ENCODE assay signal across 23 mouse cellular contexts in the genomic region with DNA sequence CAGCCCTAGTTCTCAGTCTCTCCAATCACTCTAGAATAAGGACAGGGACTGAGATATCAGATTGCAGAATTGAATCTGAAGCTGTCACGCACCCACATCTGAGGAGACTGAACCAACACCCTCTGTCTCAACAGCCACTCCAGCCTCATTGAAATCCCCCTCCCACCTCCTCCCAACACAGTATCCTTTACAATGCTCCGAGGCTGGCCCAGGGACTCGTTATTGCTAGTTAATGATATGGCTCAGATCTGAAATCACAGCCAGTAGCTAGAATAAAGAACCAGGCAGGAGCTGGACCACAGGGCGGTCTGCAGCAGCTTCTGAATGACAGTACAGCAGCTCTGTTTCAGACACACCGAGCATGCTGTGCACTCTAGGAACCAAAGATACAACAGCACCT. TPM values are rescaled to one million over a fixed set of nuclear protein-coding genes. Genes with fewer than 3 reads are reported as not detected.
DNase-seq lines count a peak whose midpoint lies in the region; ATAC-seq lines count a peak whose summit lies in the region.
"Had no signal": no experiment of that assay in that cellular context is flagged by ENCODE, and none has a peak within 500 bp of the region (broad histone marks: within the 10 kb centered on the region; RNA-seq: fewer than 3 reads in every experiment).

No protein-coding gene starts in this region.

- H3K27me3 ChIP-seq in midbrain, embryonic 10.5 days (ENCODE audit: low read depth, poor library complexity, severe bottlenecking): peaks cover 53% of the 10 kb centered on the region
- peaks cover 2% of the 10 kb centered on the region; the same call in 1 of the 2 replicates for H3K27me3 ChIP-seq in midbrain, embryonic 15.5 days (replicated peaks)
- peaks cover 8% of the 10 kb centered on the region for H3K27me3 ChIP-seq in neural tube, embryonic 13.5 days
- no peaks in the 10 kb centered on the region for H3K27me3 ChIP-seq in forebrain, embryonic 15.5 days
- H3K27me3 ChIP-seq: intestine, embryonic 15.5 days had no signal

- no peaks in the 10 kb centered on the region for H3K36me3 ChIP-seq in midbrain, embryonic 10.5 days
- H3K36me3 ChIP-seq in midbrain, embryonic 15.5 days (replicated peaks): no peaks in the 10 kb centered on the region
- no peaks in the 10 kb centered on the region for H3K36me3 ChIP-seq in neural tube, embryonic 13.5 days
- no peaks in the 10 kb centered on the region for H3K36me3 ChIP-seq in forebrain, embryonic 15.5 days
- H3K36me3 ChIP-seq: heart, embryonic 12.5 days; heart, embryonic 15.5 days; hindbrain, embryonic 10.5 days; hindbrain, embryonic 13.5 days; intestine, embryonic 15.5 days had no signal

- H3K4me2 ChIP-seq in midbrain, embryonic 15.5 days: no peak overlapping the region
- H3K4me2 ChIP-seq in neural tube, embryonic 13.5 days: no peak overlapping the region
- no peak overlapping the region for H3K4me2 ChIP-seq in forebrain, embryonic 15.5 days (replicated peaks)
- H3K4me2 ChIP-seq: heart, embryonic 12.5 days; heart, embryonic 15.5 days; hindbrain, embryonic 13.5 days; intestine, embryonic 15.5 days had no signal

- H3K27ac ChIP-seq in midbrain, embryonic 10.5 days (replicated peaks): 0 out of 2 replicates have a peak overlapping the region, but pooled peaks have one; percentile 30
- H3K27ac ChIP-seq in midbrain, embryonic 15.5 days: no peak overlapping the region; the same call in 1 of the 2 replicates
- peak overlapping the region; percentile 6; the same call in 1 of the 2 replicates for H3K27ac ChIP-seq in neural tube, embryonic 13.5 days (replicated peaks)
- no peak overlapping the region; the same call in 1 of the 2 replicates for H3K27ac ChIP-seq in forebrain, embryonic 15.5 days (replicated peaks)
- H3K27ac ChIP-seq: heart, embryonic 15.5 days; hindbrain, embryonic 10.5 days; hindbrain, embryonic 13.5 days; intestine, embryonic 15.5 days had no signal

- H3K9ac ChIP-seq in midbrain, embryonic 15.5 days: no peak overlapping the region
- no peak overlapping the region for H3K9ac ChIP-seq in neural tube, embryonic 13.5 days
- no peak overlapping the region for H3K9ac ChIP-seq in forebrain, embryonic 15.5 days (replicated peaks)
- H3K9ac ChIP-seq: heart, embryonic 12.5 days; heart, embryonic 15.5 days; hindbrain, embryonic 13.5 days; intestine, embryonic 15.5 days had no signal

- no peaks in the 10 kb centered on the region for H3K9me3 ChIP-seq in midbrain, embryonic 10.5 days (replicated peaks)
- H3K9me3 ChIP-seq in midbrain, embryonic 15.5 days: no peaks in the 10 kb centered on the region
- no peaks in the 10 kb centered on the region for H3K9me3 ChIP-seq in neural tube, embryonic 13.5 days
- no peaks in the 10 kb centered on the region for H3K9me3 ChIP-seq in forebrain, embryonic 15.5 days
- H3K9me3 ChIP-seq: heart, embryonic 12.5 days; heart, embryonic 15.5 days; hindbrain, embryonic 10.5 days; hindbrain, embryonic 13.5 days; intestine, embryonic 15.5 days had no signal

- no peak overlapping the region for H3K4me3 ChIP-seq in midbrain, embryonic 10.5 days
- H3K4me3 ChIP-seq in midbrain, embryonic 15.5 days: no peak overlapping the region
- no peak overlapping the region for H3K4me3 ChIP-seq in neural tube, embryonic 13.5 days
- no peak overlapping the region for H3K4me3 ChIP-seq in forebrain, embryonic 15.5 days
- H3K4me3 ChIP-seq: heart, embryonic 12.5 days; heart, embryonic 15.5 days; hindbrain, embryonic 10.5 days; hindbrain, embryonic 13.5 days; intestine, embryonic 15.5 days had no signal

- 67% methylated on average over 5 of the region's 5 CpGs for WGBS in midbrain, embryonic 10.5 days
- WGBS in midbrain, embryonic 15.5 days: 26% methylated on average over 5 of the region's 5 CpGs
- 30% methylated on average over 5 of the region's 5 CpGs for WGBS in neural tube, embryonic 13.5 days
- 11% methylated on average over 5 of the region's 5 CpGs for WGBS in forebrain, embryonic 15.5 days

- no peak for ATAC-seq in midbrain, embryonic 15.5 days (replicated peaks)
- ATAC-seq in neural tube, embryonic 13.5 days (ENCODE audit: low read depth): no peak
- peak; percentile 44; the same call in 1 of the 2 replicates for ATAC-seq in forebrain, embryonic 15.5 days (replicated peaks)
- ATAC-seq: CD4-positive, CD25-positive, alpha-beta regulatory T cell, adult 4 months; hindbrain, embryonic 16.5 days; intestine, embryonic 15.5 days had no signal

- DNase-seq in midbrain, embryonic 10.5 days (ENCODE audit: low spot score): no peak
- no peak for DNase-seq in neural tube, embryonic 10.5 days (ENCODE audit: extremely low spot score, low spot score)
- DNase-seq in cerebellum, postnatal 10 days: no peak
- no peak for DNase-seq in kidney, adult 8-10 months
- DNase-seq: adrenal gland, adult 2 months; adrenal gland, postnatal 14 days; cerebellum, adult 11-12 months; cerebellum, adult 8-10 months; cerebellum, postnatal 14 days; gastrocnemius, postnatal 25 days; heart, adult 18-20 months; heart, postnatal 10 days; heart, postnatal 36 days had no signal

- peaks cover 33% of the 10 kb centered on the region for H3K4me1 ChIP-seq in midbrain, embryonic 10.5 days
- H3K4me1 ChIP-seq in midbrain, embryonic 15.5 days: peaks cover 32% of the 10 kb centered on the region
- H3K4me1 ChIP-seq in neural tube, embryonic 13.5 days (replicated peaks): peaks cover 31% of the 10 kb centered on the region
- H3K4me1 ChIP-seq in forebrain, embryonic 15.5 days: peaks cover 33% of the 10 kb centered on the region

RNA-seq across cellular contexts. Expression of gene Galnt10, which starts 40.2 kb away (rescaled TPM):
- 28.1 and 30.7 TPM in 2 replicates for polyA plus RNA-seq in midbrain, embryonic 10.5 days (2016; fragmentation: Nextera tagmentation; extraction: Ambion mirVana)
- 16.4 and 16.5 TPM in 2 replicates for polyA plus RNA-seq in midbrain, embryonic 15.5 days (2015; fragmentation: Nextera tagmentation; extraction: Ambion mirVana)
- polyA plus RNA-seq in neural tube, embryonic 13.5 days (2015; fragmentation: Nextera tagmentation; extraction: Ambion mirVana): 12.2 and 13.0 TPM in 2 replicates
- 14.3 and 15.3 TPM in 2 replicates for polyA plus RNA-seq in forebrain, embryonic 15.5 days (2015; fragmentation: Nextera tagmentation; extraction: Ambion mirVana)

Comparison
In these comparisons a context has a peak if more than half of its experiments do, and no peak if none do; other contexts are left out.
1. H3K27ac ChIP-seq: peak in midbrain, embryonic 10.5 days (single experiment) and neural tube, embryonic 13.5 days (single experiment); none in midbrain, embryonic 15.5 days (single experiment) and forebrain, embryonic 15.5 days (single experiment).